Mouse (Mus musculus) erythroblast, embryonic 14.5 days (primary cell): Measurements from ENCODE around the gene Txnip. TPM values are rescaled to one million over a fixed set of nuclear protein-coding genes. Genes with fewer than 3 reads are reported as not detected.

Source experiments
- H3K27me3 ChIP-seq: 2 replicates; pipeline ENCODE4 v1.6.1; 2012; ENCODE audit warnings: inconsistent platforms; ENCODE audit not compliant: control insufficient read depth
- H3K36me3 ChIP-seq: 2 replicates; pipeline ENCODE4 v1.6.1; 2012; ENCODE audit warnings: mild to moderate bottlenecking, inconsistent platforms; ENCODE audit not compliant: control insufficient read depth
- H3K4me1 ChIP-seq: 2 replicates; pipeline ENCODE4 v1.6.1; 2012; ENCODE audit warnings: inconsistent platforms; ENCODE audit not compliant: control insufficient read depth
- H3K4me3 ChIP-seq: replicated peaks from 2 replicates; pipeline ENCODE3; 2012; ENCODE audit warnings: moderate library complexity, mild to moderate bottlenecking, inconsistent platforms
- H3K9me3 ChIP-seq: 2 replicates; pipeline ENCODE4 v1.6.1; 2012; ENCODE audit warnings: low read length, inconsistent platforms, mixed read lengths; ENCODE audit not compliant: control insufficient read depth
- GATA1 ChIP-seq: IDR thresholded peaks from 2 replicates; pipeline ENCODE4 v1.6.1; 2012; ENCODE audit warnings: low read length, inconsistent platforms, mixed read lengths
- TAL1 ChIP-seq: IDR thresholded peaks from 3 replicates; pipeline ENCODE4 v1.6.1; 2012; ENCODE audit warnings: low read length, inconsistent platforms, mixed read lengths
- polyA plus RNA-seq: library from polyadenylated mRNA; stranded (reverse); fragments of >175 nt; gene quantifications from 2 replicates; pipeline ENCODE4 v1.2.3, GENCODE M21; 2012

Txnip gene
- polyA plus RNA-seq, 1 experiment, result 1.4 TPM

- Histone ChIP-seq H3K27me3 (peaks cover 36% of the 10 kb centered on the region), H3K4me3 (no peak overlapping the region), H3K4me1 (no peaks in the 10 kb centered on the region), H3K9me3 (no peaks in the 10 kb centered on the region), H3K36me3 (no peaks in the 10 kb centered on the region)
- TF ChIP-seq TAL1 (no peak), GATA1 (no peak)
Observed at GRCm38 (mm10) chr3:96532050-96532449, 25.7 kb upstream of the Txnip start.

- TF ChIP-seq GATA1, result no peak
- H3K36me3 ChIP-seq, result no peaks in the 10 kb centered on the region
- H3K9me3 ChIP-seq, result no peaks in the 10 kb centered on the region
- peaks cover 13% of the 10 kb centered on the region for H3K27me3 ChIP-seq
- no peak overlapping the region for H3K4me3 ChIP-seq
- no peaks in the 10 kb centered on the region for H3K4me1 ChIP-seq
Observed at GRCm38 (mm10) chr3:96534300-96534699, 23.5 kb upstream of the Txnip start.

GRCm38 (mm10) chr3:96539316-96539715 is 18.4 kb upstream of the Txnip start:
- H3K36me3 ChIP-seq, result no peaks in the 10 kb centered on the region
- TF ChIP-seq GATA1 (no peak), TAL1 (no peak)
- no peaks in the 10 kb centered on the region for H3K4me1 ChIP-seq

GRCm38 (mm10) chr3:96540740-96541139 is 17.0 kb upstream of the Txnip start:
- Histone ChIP-seq H3K9me3 (no peaks in the 10 kb centered on the region), H3K4me1 (no peaks in the 10 kb centered on the region), H3K36me3 (no peaks in the 10 kb centered on the region), H3K27me3 (peaks cover 6% of the 10 kb centered on the region), H3K4me3 (no peak overlapping the region)
- TF ChIP-seq TAL1 (no peak), GATA1 (no peak)

More at GRCm38 (mm10) chr3:96539316-96539715, 18.4 kb upstream of the Txnip start:
- no peaks in the 10 kb centered on the region for H3K9me3 ChIP-seq
- no peak overlapping the region for H3K4me3 ChIP-seq
- H3K27me3 ChIP-seq, result peaks cover 6% of the 10 kb centered on the region

GRCm38 (mm10) chr3:96541328-96542078 is 16.3 kb upstream of the Txnip start:
- Histone ChIP-seq H3K27me3 (peaks cover 6% of the 10 kb centered on the region), H3K36me3 (no peaks in the 10 kb centered on the region), H3K4me1 (no peaks in the 10 kb centered on the region), H3K9me3 (no peaks in the 10 kb centered on the region), H3K4me3 (no peak overlapping the region)
- TF ChIP-seq GATA1, result no peak
- TF ChIP-seq TAL1, result no peak

- TF ChIP-seq GATA1 (no peak), TAL1 (no peak)
- Histone ChIP-seq H3K36me3 (no peaks in the 10 kb centered on the region), H3K4me3 (no peak overlapping the region), H3K27me3 (peaks cover 6% of the 10 kb centered on the region), H3K9me3 (no peaks in the 10 kb centered on the region), H3K4me1 (peaks cover 4% of the 10 kb centered on the region)
Observed at GRCm38 (mm10) chr3:96542554-96542953, 15.2 kb upstream of the Txnip start.

GRCm38 (mm10) chr3:96543345-96543744 is 14.4 kb upstream of the Txnip start:
- Histone ChIP-seq H3K27me3 (peaks cover 6% of the 10 kb centered on the region), H3K4me3 (no peak overlapping the region), H3K4me1 (peaks cover 6% of the 10 kb centered on the region), H3K36me3 (no peaks in the 10 kb centered on the region), H3K9me3 (no peaks in the 10 kb centered on the region)
- TF ChIP-seq TAL1, result no peak
- TF ChIP-seq GATA1, result no peak

GRCm38 (mm10) chr3:96545565-96545964 is 12.2 kb upstream of the Txnip start:
- H3K27me3 ChIP-seq, result peaks cover 6% of the 10 kb centered on the region
- no peak overlapping the region for H3K4me3 ChIP-seq
- H3K9me3 ChIP-seq, result no peaks in the 10 kb centered on the region
- TF ChIP-seq TAL1, result no peak
- no peak for TF ChIP-seq GATA1
- H3K4me1 ChIP-seq, result peaks cover 6% of the 10 kb centered on the region
- no peaks in the 10 kb centered on the region for H3K36me3 ChIP-seq

GRCm38 (mm10) chr3:96546880-96547279 is 10.9 kb upstream of the Txnip start:
- H3K4me1 ChIP-seq, result peaks cover 6% of the 10 kb centered on the region
- TF ChIP-seq GATA1 (no peak), TAL1 (no peak)
- peaks cover 4% of the 10 kb centered on the region for H3K27me3 ChIP-seq
- H3K9me3 ChIP-seq, result no peaks in the 10 kb centered on the region
- no peaks in the 10 kb centered on the region for H3K36me3 ChIP-seq
- H3K4me3 ChIP-seq, result no peak overlapping the region

- H3K4me3 ChIP-seq, result no peak overlapping the region
- H3K4me1 ChIP-seq, result peaks cover 6% of the 10 kb centered on the region
- TF ChIP-seq GATA1 (no peak), TAL1 (no peak)
- H3K9me3 ChIP-seq, result no peaks in the 10 kb centered on the region
- peaks cover 5% of the 10 kb centered on the region for H3K27me3 ChIP-seq
- H3K36me3 ChIP-seq, result no peaks in the 10 kb centered on the region
Observed at GRCm38 (mm10) chr3:96547389-96547960, 10.3 kb upstream of the Txnip start.
